In genomic region chr17:10483945-10484546, GRCm38 (mm10) we compare ENCODE assay signal across 19 mouse cellular contexts.
A peak's percentile ranks its signal among the peaks of the same experiment; 100 is the strongest.
DNase-seq lines count a peak whose midpoint lies in the region; ATAC-seq and TF ChIP-seq lines count a peak whose summit lies in the region.
"Had no signal": no experiment of that assay in that cellular context is flagged by ENCODE, and none has a peak within 500 bp of the region (broad histone marks: within the 10 kb centered on the region; RNA-seq: fewer than 3 reads in every experiment).

No protein-coding gene starts in this region.

- no peak overlapping the region for H3K4me3 ChIP-seq in forebrain, postnatal 0 days (ENCODE audit: low read depth, low read length)
- H3K4me3 ChIP-seq in forebrain, embryonic 14.5 days (ENCODE audit: low read depth, low read length) = no peak overlapping the region
- no peak overlapping the region for H3K4me3 ChIP-seq in stomach, embryonic 14.5 days (ENCODE audit: low read depth, low read length)
- no peak overlapping the region for H3K4me3 ChIP-seq in stomach, postnatal 0 days (ENCODE audit: low read depth, low read length)
- H3K4me3 ChIP-seq: embryonic facial prominence, embryonic 13.5 days; kidney, embryonic 15.5 days; midbrain, embryonic 12.5 days had no signal

- intact Hi-C loops in left cerebral cortex, postnatal 4 days (cut with DNase I) = no loop called here

- TF ChIP-seq EP300 in stomach, postnatal 0 days (optimal IDR thresholded peaks at IDR 0.05) = no peak

- no peaks in the 10 kb centered on the region for H3K9me3 ChIP-seq in forebrain, postnatal 0 days (ENCODE audit: low read length)
- H3K9me3 ChIP-seq in forebrain, embryonic 14.5 days (replicated peaks; ENCODE audit: control insufficient read depth, low read length) = no peaks in the 10 kb centered on the region
- no peaks in the 10 kb centered on the region for H3K9me3 ChIP-seq in stomach, embryonic 14.5 days (ENCODE audit: control insufficient read depth, low read depth, low read length)
- no peaks in the 10 kb centered on the region for H3K9me3 ChIP-seq in stomach, postnatal 0 days (ENCODE audit: control insufficient read depth, low read length)
- H3K9me3 ChIP-seq: embryonic facial prominence, embryonic 13.5 days; kidney, embryonic 15.5 days; midbrain, embryonic 12.5 days had no signal

- no peak for DNase-seq in forebrain, postnatal 0 days
- DNase-seq in forebrain, embryonic 14.5 days (ENCODE audit: low spot score) = no peak
- peak; percentile 62 for DNase-seq in left cerebral cortex, adult 11 months (ENCODE audit: low spot score)
- DNase-seq in left cerebral cortex, postnatal 4 days = no peak
- DNase-seq in stomach, postnatal 0 days (ENCODE audit: low spot score) = no peak
- no peak for DNase-seq in lung, postnatal 10 days
- DNase-seq: adrenal gland, postnatal 36 days; B cell, adult 2 months; cerebellum, postnatal 25 days; gastrocnemius, postnatal 10 days; heart, postnatal 10 days; liver, postnatal 0 days; lung, postnatal 36 days had no signal

- peak; percentile 62 for ATAC-seq in forebrain, postnatal 0 days
- ATAC-seq in forebrain, embryonic 14.5 days = no peak
- ATAC-seq in stomach, embryonic 14.5 days (ENCODE audit: insufficient number of reproducible peaks, insufficient read depth, low FRiP score, low read depth) = no peak
- no peak for ATAC-seq in stomach, postnatal 0 days (ENCODE audit: low FRiP score, low TSS enrichment)
- no peak for ATAC-seq in monocyte, adult 5-6 weeks (replicated peaks; ENCODE audit: insufficient number of reproducible peaks, low FRiP score, low TSS enrichment, poor library complexity, severe bottlenecking)
- ATAC-seq: liver, postnatal 0 days; Patski had no signal

- no peaks in the 10 kb centered on the region for H3K36me3 ChIP-seq in forebrain, postnatal 0 days (ENCODE audit: insufficient read depth)
- H3K36me3 ChIP-seq in forebrain, embryonic 14.5 days (ENCODE audit: control insufficient read depth, insufficient read depth, low read length) = no peaks in the 10 kb centered on the region
- no peaks in the 10 kb centered on the region for H3K36me3 ChIP-seq in stomach, embryonic 14.5 days (ENCODE audit: control insufficient read depth, insufficient read depth, low read length)
- H3K36me3 ChIP-seq in stomach, postnatal 0 days (ENCODE audit: control insufficient read depth, insufficient read depth, low read length) = no peaks in the 10 kb centered on the region
- H3K36me3 ChIP-seq: embryonic facial prominence, embryonic 13.5 days; kidney, embryonic 15.5 days; midbrain, embryonic 12.5 days had no signal

- no peak overlapping the region for H3K27ac ChIP-seq in forebrain, postnatal 0 days (ENCODE audit: low read depth, low read length)
- H3K27ac ChIP-seq in forebrain, embryonic 14.5 days (ENCODE audit: low read depth, low read length) = no peak overlapping the region
- H3K27ac ChIP-seq in stomach, embryonic 14.5 days (ENCODE audit: low read length) = 0 out of 2 replicates have a peak overlapping the region, but pooled peaks have one; percentile 2
- H3K27ac ChIP-seq in stomach, postnatal 0 days (replicated peaks) = no peak overlapping the region
- H3K27ac ChIP-seq: embryonic facial prominence, embryonic 13.5 days; kidney, embryonic 15.5 days; midbrain, embryonic 12.5 days had no signal

- WGBS in forebrain, postnatal 0 days = 35% methylated on average over 6 of the region's 6 CpGs
- WGBS in forebrain, embryonic 14.5 days = 36% methylated on average over 6 of the region's 6 CpGs
- 69% methylated on average over 6 of the region's 6 CpGs for WGBS in stomach, embryonic 14.5 days
- WGBS in stomach, postnatal 0 days = 75% methylated on average over 6 of the region's 6 CpGs

- H3K27me3 ChIP-seq in forebrain, postnatal 0 days (ENCODE audit: insufficient read depth, low read length) = no peaks in the 10 kb centered on the region
- H3K27me3 ChIP-seq in forebrain, embryonic 14.5 days (replicated peaks; ENCODE audit: control insufficient read depth, insufficient read depth, low read length) = no peaks in the 10 kb centered on the region
- no peaks in the 10 kb centered on the region for H3K27me3 ChIP-seq in stomach, embryonic 14.5 days (ENCODE audit: control insufficient read depth, insufficient read depth, low read length)
- H3K27me3 ChIP-seq in stomach, postnatal 0 days (ENCODE audit: control insufficient read depth, insufficient read depth, low read length) = no peaks in the 10 kb centered on the region
- H3K27me3 ChIP-seq: embryonic facial prominence, embryonic 13.5 days; kidney, embryonic 15.5 days; midbrain, embryonic 12.5 days had no signal

- no peak overlapping the region for H3K4me2 ChIP-seq in forebrain, postnatal 0 days (ENCODE audit: low read depth)
- H3K4me2 ChIP-seq in forebrain, embryonic 14.5 days (ENCODE audit: low read length) = no peak overlapping the region
- H3K4me2 ChIP-seq in stomach, embryonic 14.5 days (replicated peaks; ENCODE audit: low read depth, low read length) = no peak overlapping the region
- no peak overlapping the region for H3K4me2 ChIP-seq in stomach, postnatal 0 days (replicated peaks; ENCODE audit: low read depth)
- H3K4me2 ChIP-seq: embryonic facial prominence, embryonic 13.5 days; kidney, embryonic 15.5 days; midbrain, embryonic 12.5 days had no signal

- TF ChIP-seq CTCF in forebrain, postnatal 0 days (IDR thresholded peaks at IDR 0.05; ENCODE audit: low read depth) = no peak
- no peak for TF ChIP-seq CTCF in stomach, postnatal 0 days (IDR thresholded peaks at IDR 0.05; ENCODE audit: low read depth)

- no peak overlapping the region for H3K9ac ChIP-seq in forebrain, postnatal 0 days
- no peak overlapping the region for H3K9ac ChIP-seq in forebrain, embryonic 14.5 days (ENCODE audit: low read length)
- no peak overlapping the region for H3K9ac ChIP-seq in stomach, embryonic 14.5 days (replicated peaks; ENCODE audit: low read depth, low read length)
- H3K9ac ChIP-seq in stomach, postnatal 0 days (ENCODE audit: low read length) = no peak overlapping the region
- H3K9ac ChIP-seq: embryonic facial prominence, embryonic 13.5 days; kidney, embryonic 15.5 days; liver, postnatal 0 days; midbrain, embryonic 12.5 days had no signal

- peaks cover 3% of the 10 kb centered on the region; the same call in 1 of the 2 replicates for H3K4me1 ChIP-seq in forebrain, postnatal 0 days (ENCODE audit: insufficient read depth)
- H3K4me1 ChIP-seq in forebrain, embryonic 14.5 days (ENCODE audit: control insufficient read depth, insufficient read depth, low read length) = peaks cover 3% of the 10 kb centered on the region
- no peaks in the 10 kb centered on the region for H3K4me1 ChIP-seq in stomach, embryonic 14.5 days (ENCODE audit: control insufficient read depth, insufficient read depth, low read length)
- no peaks in the 10 kb centered on the region for H3K4me1 ChIP-seq in stomach, postnatal 0 days (replicated peaks; ENCODE audit: control insufficient read depth, insufficient read depth)
